Mouse (Mus musculus): ENCODE measurements around the gene Prcd. TPM values are rescaled to one million over a fixed set of nuclear protein-coding genes. Genes with fewer than 3 reads are reported as not detected.

Gene Prcd
- total RNA-seq, 2 experiments from 2014 or later = 1.0 TPM; not detected in 1

DNA sequence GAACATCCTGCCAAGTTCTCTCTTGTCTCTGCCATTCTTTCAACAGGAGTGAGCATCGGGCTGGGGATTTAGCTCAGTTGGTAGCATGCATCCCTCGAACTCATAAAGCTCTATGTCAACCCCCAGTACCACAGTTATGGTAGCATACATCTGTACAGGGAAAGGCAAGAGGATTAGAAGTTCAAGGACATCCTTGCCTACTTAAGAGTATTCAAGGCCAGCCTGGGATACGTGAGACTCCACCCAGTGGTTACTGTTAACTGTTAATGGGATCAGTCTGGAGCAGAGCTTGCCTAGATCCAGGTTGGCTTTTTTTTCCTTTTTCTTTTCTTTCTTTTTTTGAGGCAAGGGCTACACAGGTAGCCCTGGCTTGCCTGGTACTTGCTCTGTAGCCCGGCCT is 43.1 kb downstream of the Prcd start:
- Histone ChIP-seq H3K4me3 (no peak overlapping the region), H3K27ac (no peak overlapping the region)
- intact Hi-C loops (cut with DNase I) = no loop called here
- TF ChIP-seq CTCF (IDR thresholded peaks at IDR 0.05) = no peak
- no peak for DNase-seq

DNA sequence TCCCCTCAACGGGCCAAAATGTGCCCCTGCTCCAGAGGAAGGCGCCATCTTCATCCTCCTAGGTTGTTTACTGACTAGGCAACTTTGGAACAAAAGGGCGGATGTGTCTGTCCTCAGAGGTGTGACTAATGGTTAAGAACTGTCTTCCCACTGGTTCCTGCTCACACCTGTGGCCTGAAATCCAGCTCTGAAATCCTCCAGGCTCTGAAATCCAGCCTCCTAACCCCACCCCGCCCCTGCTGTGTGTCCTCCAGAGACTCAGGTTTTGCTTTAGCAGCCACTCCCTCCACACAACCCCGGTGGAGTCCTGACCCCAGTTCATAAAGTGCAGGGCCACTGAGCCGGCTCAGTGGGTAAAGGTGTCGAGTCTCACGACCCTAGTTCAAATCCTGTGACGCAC is 44.2 kb downstream of the Prcd start:
- intact Hi-C loops (cut with DNase I) = no loop called here
- no peak overlapping the region for H3K4me3 ChIP-seq
- TF ChIP-seq CTCF (IDR thresholded peaks at IDR 0.05) = no peak
- no peak for DNase-seq
- no peak overlapping the region for H3K27ac ChIP-seq

DNA sequence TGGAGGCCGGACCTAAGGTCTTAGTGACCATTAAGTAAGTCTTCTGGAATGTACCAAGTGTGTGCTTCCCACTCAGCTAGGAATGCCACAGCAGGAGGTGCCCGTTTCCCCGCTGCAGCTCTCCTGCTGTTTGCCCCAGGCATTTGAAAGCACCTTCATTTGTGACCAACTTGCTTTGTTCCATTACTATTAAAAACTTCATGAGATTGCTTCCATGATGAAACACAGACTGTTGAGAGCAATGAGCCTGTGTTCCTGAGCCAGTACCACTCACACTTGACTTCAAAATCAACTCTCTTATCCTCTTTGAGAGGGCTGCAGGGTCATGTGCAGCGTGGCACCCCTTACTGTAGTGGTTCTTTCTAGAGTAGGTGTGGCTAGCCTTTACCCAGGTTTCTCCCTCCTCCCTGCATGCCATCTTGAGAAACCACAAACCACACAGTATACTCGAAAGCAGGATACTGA is 48.1 kb downstream of the Prcd start:
- no peak overlapping the region for H3K27ac ChIP-seq
- DNase-seq = no peak
- H3K4me3 ChIP-seq = no peak overlapping the region
- intact Hi-C loops (cut with DNase I) = no loop called here
- TF ChIP-seq CTCF (IDR thresholded peaks at IDR 0.05) = no peak

DNA sequence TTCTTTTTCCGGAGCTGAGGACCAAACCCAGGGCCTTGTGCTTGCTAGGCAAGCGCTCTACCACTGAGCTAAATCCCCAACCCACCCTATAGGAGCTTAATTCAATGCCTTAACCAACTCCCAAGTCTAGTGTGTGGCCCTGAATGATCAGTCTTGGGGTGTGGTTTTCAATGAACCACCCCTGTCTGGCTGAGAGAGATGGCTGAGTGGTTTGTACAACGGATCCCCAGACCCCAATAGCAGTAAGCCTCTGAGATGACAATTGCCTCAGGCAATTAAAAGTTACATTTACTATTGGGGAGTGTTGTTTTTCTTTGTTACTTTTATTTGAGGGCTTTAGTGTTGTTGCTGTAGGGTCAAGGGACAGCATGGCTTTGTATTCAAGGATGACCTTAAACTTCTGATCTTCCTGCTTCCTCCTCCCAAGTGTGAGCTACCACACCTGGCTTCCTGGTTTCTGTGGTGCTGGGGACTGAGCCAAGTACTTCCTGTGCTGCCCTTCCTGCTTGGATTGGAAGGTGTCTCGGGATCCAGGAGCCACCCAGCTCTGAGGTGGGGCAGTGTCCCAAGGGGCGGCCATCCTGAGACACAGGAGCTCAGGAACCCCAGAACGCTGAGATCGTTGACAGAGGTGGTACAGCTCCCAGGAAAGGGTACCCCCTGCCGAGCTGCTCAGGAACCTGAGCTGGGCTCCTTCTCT is 51.2 kb downstream of the Prcd start:
- DNase-seq = no peak
- no peak overlapping the region for H3K4me3 ChIP-seq
- peak overlapping the region; percentile 73 for H3K27ac ChIP-seq
- TF ChIP-seq CTCF (IDR thresholded peaks at IDR 0.05) = no peak
- intact Hi-C loops (cut with DNase I) = no loop called here

DNA sequence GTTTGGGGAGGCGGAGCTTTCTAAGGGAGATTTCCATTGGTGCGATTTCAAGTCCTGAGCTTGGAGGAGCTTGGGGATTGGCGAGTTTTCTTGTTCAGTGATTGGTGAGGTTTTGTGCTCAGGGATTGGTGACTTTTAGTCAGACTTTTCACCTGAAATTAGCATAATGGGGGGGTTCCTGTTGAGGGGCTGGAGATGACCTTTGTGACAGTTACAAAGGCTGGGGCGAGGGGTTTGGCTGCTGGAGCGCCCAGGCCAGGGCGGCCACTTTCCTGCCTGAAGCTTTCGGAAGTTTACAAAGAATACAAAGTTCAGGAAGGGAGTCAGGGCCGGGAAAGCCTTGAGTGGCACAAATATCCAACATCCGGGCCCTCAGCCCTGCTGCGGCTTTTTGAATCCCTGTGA is 51.9 kb downstream of the Prcd start:
- intact Hi-C loops (cut with DNase I) = no loop called here
- Histone ChIP-seq H3K4me3 (no peak overlapping the region), H3K27ac (peak overlapping the region; percentile 73)
- no peak for DNase-seq
- no peak for TF ChIP-seq CTCF (IDR thresholded peaks at IDR 0.05)

DNA sequence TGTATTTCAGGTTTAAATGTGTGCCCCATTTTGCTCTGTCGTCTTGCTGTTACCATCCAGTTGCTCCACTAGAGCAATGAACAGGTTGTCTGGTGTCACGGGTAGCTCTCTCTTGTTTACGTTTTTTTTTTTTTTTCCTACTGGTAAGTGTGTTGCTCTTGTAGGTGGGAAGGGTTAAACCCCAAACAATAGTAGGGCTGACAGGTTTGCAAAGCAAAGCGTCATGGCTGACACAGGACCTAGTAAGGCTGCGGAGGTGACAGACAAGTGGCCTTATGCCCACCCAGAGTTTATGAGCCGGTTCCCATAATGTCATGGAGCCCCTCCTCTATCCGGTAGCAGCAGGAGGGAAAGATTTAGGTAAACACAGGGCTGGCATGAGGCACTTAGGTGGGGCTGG is 53.0 kb downstream of the Prcd start:
- Histone ChIP-seq H3K27ac (peak overlapping the region; percentile 68; the same call in 1 of the 2 replicates), H3K4me3 (no peak overlapping the region)
- intact Hi-C loops (cut with DNase I) = no loop called here
- no peak for TF ChIP-seq CTCF (IDR thresholded peaks at IDR 0.05)
- DNase-seq = no peak

DNA sequence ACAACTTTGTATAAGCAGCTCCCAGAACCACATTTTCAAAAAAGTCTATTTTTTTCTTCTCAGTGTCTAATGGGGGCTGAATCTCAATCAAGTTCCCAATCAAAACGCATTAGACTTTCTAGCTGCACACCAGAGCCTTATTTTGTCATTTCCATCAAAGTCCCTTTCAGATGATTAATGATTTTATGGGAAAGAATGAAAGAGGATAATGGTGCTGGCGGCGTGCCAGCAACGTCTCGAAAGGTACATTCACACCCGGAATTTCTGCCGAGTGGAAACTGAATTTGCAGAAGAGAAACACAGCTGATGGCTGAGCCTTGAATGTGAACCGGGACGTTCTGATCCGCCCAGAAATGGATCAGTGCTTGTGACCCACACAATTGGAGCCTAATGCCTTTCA is 56.8 kb downstream of the Prcd start:
- H3K27ac ChIP-seq = no peak overlapping the region
- no peak for DNase-seq
- no peak overlapping the region for H3K4me3 ChIP-seq
- intact Hi-C loops (cut with DNase I) = no loop called here
- no peak for TF ChIP-seq CTCF (IDR thresholded peaks at IDR 0.05)

DNA sequence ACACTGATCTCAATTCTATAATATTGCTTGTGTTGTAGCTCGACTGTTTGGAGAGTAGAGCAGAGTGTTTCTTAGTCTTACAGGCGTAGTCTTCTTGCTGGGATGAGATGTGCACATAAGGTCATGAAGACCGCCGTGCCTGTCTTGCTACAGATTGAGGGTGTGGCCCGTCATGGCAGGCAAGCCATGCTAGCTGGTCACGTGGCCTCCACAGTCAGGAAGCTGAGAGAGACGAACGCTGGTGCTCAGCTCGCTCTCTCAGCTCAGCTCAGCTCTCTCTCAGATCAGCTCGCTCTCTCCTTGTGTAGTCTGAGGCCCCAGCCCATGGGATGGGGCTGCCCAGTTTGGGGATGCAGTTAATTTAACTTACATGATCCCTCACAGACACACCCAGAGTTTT is 57.5 kb downstream of the Prcd start:
- intact Hi-C loops (cut with DNase I) = no loop called here
- no peak for TF ChIP-seq CTCF (IDR thresholded peaks at IDR 0.05)
- Histone ChIP-seq H3K27ac (no peak overlapping the region), H3K4me3 (no peak overlapping the region)
- DNase-seq = no peak

DNA sequence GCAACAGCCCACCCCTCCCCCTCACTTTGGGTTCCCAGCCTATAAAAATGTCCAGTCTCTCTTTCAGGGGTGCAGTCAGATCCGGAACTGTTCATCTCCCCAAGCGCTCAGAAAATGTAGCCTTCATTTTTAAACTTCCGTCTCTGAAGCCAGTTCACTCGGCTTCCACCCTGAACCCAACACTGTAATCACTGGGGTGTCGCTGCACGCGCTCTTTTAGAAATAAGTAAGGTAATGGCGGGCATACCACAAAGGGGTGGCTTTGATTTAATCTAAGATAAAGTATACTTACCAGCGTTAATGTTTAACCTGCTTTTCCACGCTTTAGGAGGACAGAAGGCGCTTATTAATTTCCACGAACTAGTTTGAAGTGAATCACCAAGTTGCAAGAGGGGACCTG is 60.7 kb downstream of the Prcd start:
- no peak for TF ChIP-seq CTCF (IDR thresholded peaks at IDR 0.05)
- H3K27ac ChIP-seq = no peak overlapping the region
- no peak for DNase-seq
- no peak overlapping the region for H3K4me3 ChIP-seq
- intact Hi-C loops (cut with DNase I) = no loop called here

Other genes with a start within 250 kb of the Prcd start
- 10 to 100 TPM; 24.3 to 32.0 TPM for gene Rnf157, start 240.5 kb upstream of the Prcd start, total RNA-seq (2021)
- 10 to 100 TPM; 38.7 to 50.9 TPM for gene Ubald2, start 219.4 kb upstream of the Prcd start, total RNA-seq (2021)
- gene Qrich2, start 187.3 kb upstream of the Prcd start, total RNA-seq (2021) = under 1 TPM in 1 of 2 experiments, not detected in 1; 0.06 TPM
- gene Prpsap1, start 159.3 kb upstream of the Prcd start, total RNA-seq (2021) = 10 to 100 TPM; 14.2 to 15.1 TPM
- gene Sphk1, start 122.6 kb upstream of the Prcd start, total RNA-seq (2021) = 1 to 10 TPM in 1 of 2 experiments, under 1 TPM in 1; 0.36 to 1.7 TPM
- 10 to 100 TPM; 19.4 to 22.9 TPM for gene Ube2o, start 72.1 kb upstream of the Prcd start, total RNA-seq (2021)
- gene Aanat, start 67.1 kb upstream of the Prcd start, total RNA-seq (2021) = not detected
- gene Rhbdf2, start 26.5 kb upstream of the Prcd start, total RNA-seq (2021) = 10 to 100 TPM; 11.6 to 14.4 TPM
- gene Cygb, start 779 bp downstream of the Prcd start, total RNA-seq (2021) = 10 to 100 TPM in 1 of 2 experiments, 1 to 10 TPM in 1; 9.6 to 14.7 TPM
- not detected for gene St6galnac1, start 122.0 kb downstream of the Prcd start, total RNA-seq (2021)
- 10 to 100 TPM in 1 of 2 experiments, 1 to 10 TPM in 1; 6.7 to 12.7 TPM for gene Mxra7, start 174.5 kb downstream of the Prcd start, total RNA-seq (2021)
- gene Mettl23, start 189.7 kb downstream of the Prcd start, total RNA-seq (2021) = 10 to 100 TPM; 35.4 to 42.9 TPM
- gene Jmjd6, start 189.9 kb downstream of the Prcd start, total RNA-seq (2021) = 10 to 100 TPM; 21.7 to 30.4 TPM
- gene Mfsd11, start 198.9 kb downstream of the Prcd start, total RNA-seq (2021) = 10 to 100 TPM; 21.5 to 23.9 TPM
- 10 to 100 TPM; 81.8 to 84.8 TPM for gene Srsf2, start 199.6 kb downstream of the Prcd start, total RNA-seq (2021)